Mouse (Mus musculus): ENCODE data around the gene Sema4a.

Sema4a gene

GRCm38 (mm10) chr3:88456746-88457532 lies 4.0 kb downstream of the Sema4a start:
- in situ Hi-C loops (cut with MboI; ENCODE audit: low sequenced_read_pairs) = no loop called here

- in situ Hi-C loops (cut with MboI; ENCODE audit: low sequenced_read_pairs) = no loop called here
These were observed 4.7 kb downstream of the Sema4a start for GRCm38 (mm10) chr3:88456313-88456712.

GRCm38 (mm10) chr3:88455588-88456264 lies 5.3 kb downstream of the Sema4a start:
- in situ Hi-C loops (cut with MboI; ENCODE audit: low sequenced_read_pairs) = no loop called here

- in situ Hi-C loops (cut with MboI; ENCODE audit: low sequenced_read_pairs) = no loop called here
These were observed 6.0 kb downstream of the Sema4a start for GRCm38 (mm10) chr3:88454762-88455587.

- in situ Hi-C loops (cut with MboI; ENCODE audit: low sequenced_read_pairs) = no loop called here
These were observed 7.0 kb downstream of the Sema4a start for GRCm38 (mm10) chr3:88453986-88454385.

- in situ Hi-C loops (cut with MboI; ENCODE audit: low sequenced_read_pairs) = no loop called here
These were observed 7.6 kb downstream of the Sema4a start for GRCm38 (mm10) chr3:88453369-88453768.

GRCm38 (mm10) chr3:88452716-88453115 lies 8.3 kb downstream of the Sema4a start:
- in situ Hi-C loops (cut with MboI; ENCODE audit: low sequenced_read_pairs) = no loop called here

GRCm38 (mm10) chr3:88452246-88452645 lies 8.7 kb downstream of the Sema4a start:
- in situ Hi-C loops (cut with MboI; ENCODE audit: low sequenced_read_pairs) = no loop called here

GRCm38 (mm10) chr3:88450379-88451131 lies 10.4 kb downstream of the Sema4a start:
- in situ Hi-C loops (cut with MboI; ENCODE audit: low sequenced_read_pairs) = no loop called here

GRCm38 (mm10) chr3:88449395-88450023 lies 11.5 kb downstream of the Sema4a start:
- in situ Hi-C loops (cut with MboI; ENCODE audit: low sequenced_read_pairs) = no loop called here

GRCm38 (mm10) chr3:88448443-88448842 lies 12.5 kb downstream of the Sema4a start:
- in situ Hi-C loops (cut with MboI; ENCODE audit: low sequenced_read_pairs) = no loop called here

GRCm38 (mm10) chr3:88447676-88448183 lies 13.3 kb downstream of the Sema4a start:
- in situ Hi-C loops (cut with MboI; ENCODE audit: low sequenced_read_pairs) = no loop called here

GRCm38 (mm10) chr3:88446471-88447123 lies 14.4 kb downstream of the Sema4a start:
- in situ Hi-C loops (cut with MboI; ENCODE audit: low sequenced_read_pairs) = no loop called here

- in situ Hi-C loops (cut with MboI; ENCODE audit: low sequenced_read_pairs) = no loop called here
These were observed 18.1 kb downstream of the Sema4a start for GRCm38 (mm10) chr3:88442888-88443287.

GRCm38 (mm10) chr3:88442488-88442887 lies 18.5 kb downstream of the Sema4a start:
- in situ Hi-C loops (cut with MboI; ENCODE audit: low sequenced_read_pairs) = no loop called here

- in situ Hi-C loops (cut with MboI; ENCODE audit: low sequenced_read_pairs) = no loop called here
These were observed 20.2 kb downstream of the Sema4a start for GRCm38 (mm10) chr3:88440500-88441381.

GRCm38 (mm10) chr3:88439582-88439981 lies 21.4 kb downstream of the Sema4a start:
- in situ Hi-C loops (cut with MboI; ENCODE audit: low sequenced_read_pairs) = no loop called here

- in situ Hi-C loops (cut with MboI; ENCODE audit: low sequenced_read_pairs) = no loop called here
These were observed 23.5 kb downstream of the Sema4a start for GRCm38 (mm10) chr3:88437454-88437853.
